Mouse (Mus musculus) heart, adult 9 months (tissue): ENCODE results near the gene Arpc5.
"Not testable (repeated sequence)": the region's sequence is repeated elsewhere in the genome, so short reads cannot be mapped to it uniquely, and the experiment has no call there.

Experiments
- DNase-seq, 2 experiments: peaks; one replicate each; pipeline ENCODE4 v3.0.0; 2022; ENCODE audit warnings: low spot score in 2 of 2

Arpc5 gene

GRCm38 (mm10) chr1:152766032-152766772, at the start of gene Arpc5, which contains the start of gene Rgl1:
Gene Arpc5, plus strand, starts transcription at chr1:152766542.
Gene Rgl1, minus strand, starts transcription at chr1:152766351.
- peak; percentile 97 to 98 for DNase-seq

- DNase-seq, result no peak
These were observed 49.0 kb upstream of the Arpc5 start for GRCm38 (mm10) chr1:152717329-152717728.

- DNase-seq, result no peak
These were observed 48.1 kb upstream of the Arpc5 start for GRCm38 (mm10) chr1:152718200-152718599.

GRCm38 (mm10) chr1:152720969-152721368, 45.4 kb upstream of the Arpc5 start:
- no peak for DNase-seq

- DNase-seq, result no peak
These were observed 44.7 kb upstream of the Arpc5 start for GRCm38 (mm10) chr1:152721535-152722198.

- no peak for DNase-seq
These were observed 42.1 kb upstream of the Arpc5 start for GRCm38 (mm10) chr1:152724286-152724685.

GRCm38 (mm10) chr1:152726095-152726494, 40.2 kb upstream of the Arpc5 start:
- DNase-seq, result no peak

- DNase-seq, result peak; percentile 30 to 35
These were observed 38.6 kb upstream of the Arpc5 start for GRCm38 (mm10) chr1:152727604-152728236.

- peak; percentile 49 to 64 for DNase-seq
These were observed 27.5 kb upstream of the Arpc5 start for GRCm38 (mm10) chr1:152738793-152739192.

GRCm38 (mm10) chr1:152739374-152739773, 27.0 kb upstream of the Arpc5 start:
- DNase-seq, result no peak

GRCm38 (mm10) chr1:152743095-152743826, 23.1 kb upstream of the Arpc5 start:
- DNase-seq, result no peak

- peak; percentile 48 to 82 for DNase-seq
These were observed 19.9 kb upstream of the Arpc5 start for GRCm38 (mm10) chr1:152746426-152746825.

- peak; percentile 50 to 64 for DNase-seq
These were observed 17.1 kb upstream of the Arpc5 start for GRCm38 (mm10) chr1:152749276-152749675.

- no peak for DNase-seq
These were observed 15.9 kb upstream of the Arpc5 start, which contains the start of gene Apobec4 for GRCm38 (mm10) chr1:152750312-152750965. Gene Apobec4, plus strand, starts transcription at chr1:152750551.

- no peak for DNase-seq
These were observed 4.6 kb upstream of the Arpc5 start for GRCm38 (mm10) chr1:152761791-152762190.

- DNase-seq, result peak; percentile 33 to 35
These were observed 734 bp downstream of the Arpc5 start for GRCm38 (mm10) chr1:152766804-152767748.

- peak; percentile 73 to 85 for DNase-seq
These were observed 1.6 kb downstream of the Arpc5 start for GRCm38 (mm10) chr1:152767749-152768488.

- DNase-seq, result no peak
These were observed 4.7 kb downstream of the Arpc5 start for GRCm38 (mm10) chr1:152771016-152771415.

GRCm38 (mm10) chr1:152774601-152775000, 8.3 kb downstream of the Arpc5 start:
- DNase-seq, result not testable (repeated sequence)
